Comparison of ENCODE assay signal across 20 mouse cellular contexts in genomic region chr1:51804296-51805039, GRCm38 (mm10).
DNase-seq lines count a peak whose midpoint lies in the region; ATAC-seq and TF ChIP-seq lines count a peak whose summit lies in the region.
"Had no signal": no experiment of that assay in that cellular context is flagged by ENCODE, and none has a peak within 500 bp of the region (broad histone marks: within the 10 kb centered on the region; RNA-seq: fewer than 3 reads in every experiment).

No protein-coding gene starts in this region.

- no peaks in the 10 kb centered on the region for H3K9me3 ChIP-seq in hindbrain, embryonic 10.5 days
- H3K9me3 ChIP-seq in hindbrain, embryonic 11.5 days (ENCODE audit: control insufficient read depth, low read length) = no peaks in the 10 kb centered on the region
- H3K9me3 ChIP-seq in lung, embryonic 14.5 days (ENCODE audit: low read depth, low read length) = no peaks in the 10 kb centered on the region
- no peaks in the 10 kb centered on the region for H3K9me3 ChIP-seq in lung, postnatal 0 days (ENCODE audit: low read length)
- H3K9me3 ChIP-seq: embryonic facial prominence, embryonic 10.5 days; heart, embryonic 13.5 days; intestine, embryonic 15.5 days; kidney, embryonic 15.5 days; limb, embryonic 15.5 days; liver, embryonic 15.5 days; midbrain, embryonic 13.5 days had no signal

- no peak for DNase-seq in hindbrain, embryonic 10.5 days (ENCODE audit: low spot score)
- DNase-seq in hindbrain, embryonic 11.5 days (ENCODE audit: low spot score) = no peak
- peak; percentile 82 for DNase-seq in lung, embryonic 14.5 days
- no peak for DNase-seq in lung, postnatal 0 days (ENCODE audit: low spot score)
- DNase-seq in Muller cell, postnatal 12 days (ENCODE audit: inconsistent ontology term) = peak; percentile 18
- DNase-seq in adrenal gland, postnatal 25 days = peak; percentile 26
- DNase-seq in right cerebral cortex, postnatal 14 days = no peak
- DNase-seq: cerebellum, adult 2 months; gastrocnemius, postnatal 10 days; heart, adult 18-20 months; layer of hippocampus, postnatal 36 days had no signal

- WGBS in hindbrain, embryonic 10.5 days = 51% methylated on average over 12 of the region's 12 CpGs
- WGBS in hindbrain, embryonic 11.5 days = 51% methylated on average over 11 of the region's 12 CpGs
- WGBS in lung, embryonic 14.5 days = 49% methylated on average over 12 of the region's 12 CpGs
- 68% methylated on average over 12 of the region's 12 CpGs for WGBS in lung, postnatal 0 days

- no peaks in the 10 kb centered on the region for H3K27me3 ChIP-seq in hindbrain, embryonic 10.5 days (ENCODE audit: insufficient read depth, poor library complexity, severe bottlenecking)
- H3K27me3 ChIP-seq in hindbrain, embryonic 11.5 days (ENCODE audit: control insufficient read depth, insufficient read depth, low read length) = no peaks in the 10 kb centered on the region
- H3K27me3 ChIP-seq in lung, embryonic 14.5 days (ENCODE audit: insufficient read depth, low read length) = no peaks in the 10 kb centered on the region
- H3K27me3 ChIP-seq in lung, postnatal 0 days (replicated peaks; ENCODE audit: insufficient read depth, low read length) = no peaks in the 10 kb centered on the region
- H3K27me3 ChIP-seq: CH12.LX; heart, embryonic 13.5 days; intestine, embryonic 15.5 days; kidney, embryonic 15.5 days; limb, embryonic 15.5 days; liver, embryonic 15.5 days; midbrain, embryonic 13.5 days had no signal

- no peak for ATAC-seq in hindbrain, embryonic 11.5 days (ENCODE audit: low FRiP score)
- ATAC-seq in lung, embryonic 14.5 days (ENCODE audit: insufficient read depth) = peak; percentile 68
- no peak for ATAC-seq in lung, postnatal 0 days
- ATAC-seq in CD4-positive, CD25-positive, alpha-beta regulatory T cell, adult 4 months = no peak
- ATAC-seq: intestine, embryonic 15.5 days; midbrain, embryonic 13.5 days had no signal

- H3K27ac ChIP-seq in hindbrain, embryonic 10.5 days = 0 out of 2 replicates have a peak overlapping the region, but pooled peaks have one; percentile 29
- H3K27ac ChIP-seq in hindbrain, embryonic 11.5 days (ENCODE audit: low read depth, low read length) = no peak overlapping the region
- H3K27ac ChIP-seq in lung, embryonic 14.5 days (ENCODE audit: low read depth) = 0 out of 2 replicates have a peak overlapping the region, but pooled peaks have one; percentile 20
- H3K27ac ChIP-seq in lung, postnatal 0 days (ENCODE audit: low read length) = no peak overlapping the region
- H3K27ac ChIP-seq: embryonic facial prominence, embryonic 10.5 days; heart, embryonic 13.5 days; intestine, embryonic 15.5 days; kidney, embryonic 15.5 days; limb, embryonic 15.5 days; liver, embryonic 15.5 days; midbrain, embryonic 13.5 days had no signal

- no peak overlapping the region for H3K4me3 ChIP-seq in hindbrain, embryonic 10.5 days
- H3K4me3 ChIP-seq in hindbrain, embryonic 11.5 days (ENCODE audit: low read depth, low read length) = no peak overlapping the region
- H3K4me3 ChIP-seq in lung, embryonic 14.5 days (ENCODE audit: low read depth, low read length) = no peak overlapping the region
- no peak overlapping the region for H3K4me3 ChIP-seq in lung, postnatal 0 days (ENCODE audit: low read depth, low read length)
- H3K4me3 ChIP-seq: embryonic facial prominence, embryonic 10.5 days; heart, embryonic 13.5 days; intestine, embryonic 15.5 days; kidney, embryonic 15.5 days; limb, embryonic 15.5 days; liver, embryonic 15.5 days; midbrain, embryonic 13.5 days had no signal

- no peak overlapping the region for H3K4me2 ChIP-seq in hindbrain, embryonic 11.5 days (replicated peaks; ENCODE audit: low read depth, low read length)
- no peak overlapping the region for H3K4me2 ChIP-seq in lung, embryonic 14.5 days
- no peak overlapping the region for H3K4me2 ChIP-seq in lung, postnatal 0 days (replicated peaks; ENCODE audit: low read depth, low read length)
- H3K4me2 ChIP-seq: heart, embryonic 13.5 days; intestine, embryonic 15.5 days; kidney, embryonic 15.5 days; limb, embryonic 15.5 days; liver, embryonic 15.5 days; midbrain, embryonic 13.5 days had no signal

- no peak for TF ChIP-seq CTCF in lung, embryonic 14.5 days (IDR thresholded peaks at IDR 0.05; ENCODE audit: low read depth)
- TF ChIP-seq CTCF in lung, postnatal 0 days (IDR thresholded peaks at IDR 0.05) = no peak

- H3K4me1 ChIP-seq in hindbrain, embryonic 10.5 days (replicated peaks) = peaks cover 18% of the 10 kb centered on the region
- H3K4me1 ChIP-seq in hindbrain, embryonic 11.5 days (replicated peaks; ENCODE audit: control insufficient read depth, insufficient read depth, low read length) = no peaks in the 10 kb centered on the region
- H3K4me1 ChIP-seq in lung, embryonic 14.5 days (ENCODE audit: insufficient read depth) = no peaks in the 10 kb centered on the region
- no peaks in the 10 kb centered on the region for H3K4me1 ChIP-seq in lung, postnatal 0 days (ENCODE audit: insufficient read depth, low read depth, low read length)
- H3K4me1 ChIP-seq: heart, embryonic 13.5 days; kidney, embryonic 15.5 days; liver, embryonic 15.5 days had no signal

- H3K9ac ChIP-seq in hindbrain, embryonic 11.5 days (ENCODE audit: low read depth, low read length) = no peak overlapping the region
- no peak overlapping the region for H3K9ac ChIP-seq in lung, embryonic 14.5 days
- H3K9ac ChIP-seq in lung, postnatal 0 days (replicated peaks; ENCODE audit: low read depth) = no peak overlapping the region
- H3K9ac ChIP-seq: heart, embryonic 13.5 days; intestine, embryonic 15.5 days; kidney, embryonic 15.5 days; limb, embryonic 15.5 days; liver, embryonic 15.5 days; midbrain, embryonic 13.5 days had no signal

- H3K36me3 ChIP-seq in hindbrain, embryonic 10.5 days = peaks cover 22% of the 10 kb centered on the region
- 0 out of 2 replicates have a peak, but pooled peaks cover 3% of the 10 kb centered on the region for H3K36me3 ChIP-seq in hindbrain, embryonic 11.5 days (ENCODE audit: control insufficient read depth, insufficient read depth, low read length)
- peaks cover 14% of the 10 kb centered on the region for H3K36me3 ChIP-seq in lung, embryonic 14.5 days (ENCODE audit: insufficient read depth)
- H3K36me3 ChIP-seq in lung, postnatal 0 days (ENCODE audit: insufficient read depth, low read length) = peaks cover 6% of the 10 kb centered on the region; the same call in 1 of the 2 replicates
- H3K36me3 ChIP-seq: liver, embryonic 15.5 days had no signal

- no peak for TF ChIP-seq EP300 in lung, postnatal 0 days (IDR thresholded peaks at IDR 0.05)

Comparison
In these comparisons a context has a peak if more than half of its experiments do, and no peak if none do; other contexts are left out.
1. DNase-seq: peak in lung, embryonic 14.5 days (single experiment), Muller cell, postnatal 12 days (single experiment) and adrenal gland, postnatal 25 days (single experiment); none in hindbrain, embryonic 10.5 days (single experiment), hindbrain, embryonic 11.5 days (single experiment), lung, postnatal 0 days (single experiment) and right cerebral cortex, postnatal 14 days (single experiment).
2. H3K27ac ChIP-seq: peak in hindbrain, embryonic 10.5 days (single experiment) and lung, embryonic 14.5 days (single experiment); none in hindbrain, embryonic 11.5 days (single experiment) and lung, postnatal 0 days (single experiment).